Mouse (Mus musculus): ENCODE data around the gene Rnf44. TPM values are rescaled to one million over a fixed set of nuclear protein-coding genes. Genes with fewer than 3 reads are reported as not detected.

The Rnf44 gene
- polyA plus RNA-seq, 1 experiment: 601 TPM

DNA sequence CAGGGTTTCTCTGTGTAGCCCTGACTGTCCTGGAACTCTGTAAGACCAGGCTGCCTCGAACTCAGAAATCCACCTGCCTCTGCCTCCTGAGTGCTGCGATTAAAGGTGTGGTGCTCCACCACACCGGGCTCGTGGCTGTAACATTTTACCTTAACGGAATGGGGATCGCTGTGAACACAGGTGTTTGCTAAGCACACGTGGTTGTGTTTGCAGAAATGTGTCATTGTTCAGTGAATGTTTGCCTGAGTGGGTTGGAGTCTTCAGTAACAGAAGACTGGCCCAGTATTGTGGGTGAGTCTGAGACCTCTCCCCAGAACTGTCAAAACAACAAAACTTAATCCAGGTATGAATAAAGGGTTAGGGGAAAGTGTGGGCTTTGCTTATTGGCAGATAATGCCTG, 28.6 kb downstream of the Rnf44 start:
- peaks cover 20% of the 10 kb centered on the region for H3K36me3 ChIP-seq (ENCODE audit: control insufficient read depth, insufficient read depth, low read length)
- WGBS: 96% methylated on average over 7 of the region's 7 CpGs
- TF ChIP-seq POLR2A (IDR thresholded peaks at IDR 0.05; ENCODE audit: control insufficient read depth, extremely low read depth, insufficient read depth, low read length, poor library complexity) (no peak), CTCF (IDR thresholded peaks at IDR 0.05; ENCODE audit: borderline replicate concordance, control insufficient read depth, extremely low read depth, insufficient read depth, low read length, poor library complexity) (no peak)
- H3K4me3 ChIP-seq (ENCODE audit: control insufficient read depth, insufficient read depth, low read length): no peak overlapping the region
- no peak for DNase-seq
- H3K4me1 ChIP-seq (replicated peaks; ENCODE audit: control insufficient read depth, insufficient read depth, low read length): no peaks in the 10 kb centered on the region; the same call in 1 of the 2 replicates
- H3K27me3 ChIP-seq (ENCODE audit: control insufficient read depth, insufficient read depth, low read length): no peaks in the 10 kb centered on the region
- H3K27ac ChIP-seq (ENCODE audit: control insufficient read depth, insufficient read depth, low read length): no peak overlapping the region

DNA sequence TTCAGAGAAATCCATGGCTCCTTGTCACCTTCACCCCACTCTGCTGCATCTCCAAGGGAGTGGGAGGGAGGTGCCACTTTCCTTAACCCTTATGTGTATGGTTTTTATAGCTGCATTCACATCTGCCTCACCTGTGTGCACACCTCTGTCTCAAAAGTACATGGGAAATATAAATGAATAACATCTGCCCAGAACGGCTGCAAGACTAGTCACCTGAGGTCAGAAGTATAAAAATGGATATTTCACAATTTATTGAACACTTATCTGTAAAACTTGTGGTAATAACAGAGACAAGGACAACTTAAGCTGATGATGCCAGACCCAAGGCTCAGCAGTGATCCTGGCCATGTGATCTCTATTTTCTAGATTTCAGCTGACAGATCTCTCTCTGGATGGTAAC, 29.2 kb downstream of the Rnf44 start:
- no peak for TF ChIP-seq CTCF (IDR thresholded peaks at IDR 0.05; ENCODE audit: borderline replicate concordance, control insufficient read depth, extremely low read depth, insufficient read depth, low read length, poor library complexity)
- no peak for TF ChIP-seq POLR2A (IDR thresholded peaks at IDR 0.05; ENCODE audit: control insufficient read depth, extremely low read depth, insufficient read depth, low read length, poor library complexity)
- DNase-seq: no peak
- 98% methylated on average over 1 of the region's 1 CpGs for WGBS

DNA sequence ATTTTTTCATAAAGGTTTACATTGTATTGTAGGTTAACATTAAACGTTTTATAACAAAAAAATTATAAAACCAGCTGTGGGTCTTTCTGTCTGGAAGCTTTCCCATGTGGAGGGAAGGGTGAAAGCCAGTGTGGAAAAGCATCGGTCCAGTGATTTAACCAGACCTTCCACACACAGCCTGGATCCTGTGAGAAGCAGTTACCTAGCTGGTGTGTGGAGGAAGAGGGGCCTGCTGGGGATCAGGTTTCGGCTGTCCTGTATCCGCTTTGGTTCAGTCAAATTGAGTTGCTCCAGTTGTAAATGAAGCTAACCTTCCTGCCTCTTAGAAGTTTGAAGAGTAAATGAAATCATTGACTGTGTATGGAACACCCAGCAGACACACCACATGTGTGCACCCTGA, 29.7 kb downstream of the Rnf44 start:
- DNase-seq: no peak
- WGBS: 92% methylated on average over 4 of the region's 4 CpGs
- no peaks in the 10 kb centered on the region for H3K27me3 ChIP-seq (ENCODE audit: control insufficient read depth, insufficient read depth, low read length)
- peaks cover 20% of the 10 kb centered on the region for H3K36me3 ChIP-seq (ENCODE audit: control insufficient read depth, insufficient read depth, low read length)
- no peak overlapping the region for H3K4me3 ChIP-seq (ENCODE audit: control insufficient read depth, insufficient read depth, low read length)
- H3K4me1 ChIP-seq (replicated peaks; ENCODE audit: control insufficient read depth, insufficient read depth, low read length): no peaks in the 10 kb centered on the region
- TF ChIP-seq CTCF (IDR thresholded peaks at IDR 0.05; ENCODE audit: borderline replicate concordance, control insufficient read depth, extremely low read depth, insufficient read depth, low read length, poor library complexity) (no peak), POLR2A (IDR thresholded peaks at IDR 0.05; ENCODE audit: control insufficient read depth, extremely low read depth, insufficient read depth, low read length, poor library complexity) (no peak)
- H3K27ac ChIP-seq (ENCODE audit: control insufficient read depth, insufficient read depth, low read length): no peak overlapping the region

More for the DNA sequence above, 29.2 kb downstream of the Rnf44 start:
- Histone ChIP-seq H3K4me3 (ENCODE audit: control insufficient read depth, insufficient read depth, low read length) (no peak overlapping the region), H3K36me3 (ENCODE audit: control insufficient read depth, insufficient read depth, low read length) (peaks cover 20% of the 10 kb centered on the region), H3K4me1 (replicated peaks; ENCODE audit: control insufficient read depth, insufficient read depth, low read length) (no peaks in the 10 kb centered on the region), H3K27ac (ENCODE audit: control insufficient read depth, insufficient read depth, low read length) (no peak overlapping the region), H3K27me3 (ENCODE audit: control insufficient read depth, insufficient read depth, low read length) (no peaks in the 10 kb centered on the region)

DNA sequence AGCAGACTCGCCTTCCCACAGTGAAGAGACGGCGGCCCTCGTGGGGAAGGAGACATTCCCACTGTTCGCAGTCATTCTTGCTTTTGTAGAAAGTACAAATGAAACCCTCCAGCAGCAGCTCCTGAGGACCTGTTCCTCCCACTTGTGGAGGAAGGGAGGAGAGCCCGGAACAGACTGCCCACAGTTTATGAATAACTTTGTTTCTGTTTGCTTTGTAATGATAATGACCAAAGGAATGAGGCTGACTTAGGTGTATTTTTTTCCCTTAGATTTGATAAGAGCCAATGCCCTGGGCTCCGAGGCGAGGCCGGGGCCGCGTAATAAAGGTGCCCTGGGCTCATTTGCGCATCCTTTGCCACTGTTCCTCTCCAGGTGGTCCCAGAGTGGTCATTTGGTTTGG, 32.3 kb downstream of the Rnf44 start:
- Histone ChIP-seq H3K36me3 (ENCODE audit: control insufficient read depth, insufficient read depth, low read length) (peaks cover 38% of the 10 kb centered on the region), H3K27ac (ENCODE audit: control insufficient read depth, insufficient read depth, low read length) (no peak overlapping the region), H3K4me3 (ENCODE audit: control insufficient read depth, insufficient read depth, low read length) (no peak overlapping the region), H3K4me1 (replicated peaks; ENCODE audit: control insufficient read depth, insufficient read depth, low read length) (0 out of 2 replicates have a peak, but pooled peaks cover under 1% of the 10 kb centered on the region), H3K27me3 (ENCODE audit: control insufficient read depth, insufficient read depth, low read length) (no peaks in the 10 kb centered on the region)
- TF ChIP-seq CTCF (IDR thresholded peaks at IDR 0.05; ENCODE audit: borderline replicate concordance, control insufficient read depth, extremely low read depth, insufficient read depth, low read length, poor library complexity): no peak
- 97% methylated on average over 12 of the region's 12 CpGs for WGBS
- DNase-seq: no peak

DNA sequence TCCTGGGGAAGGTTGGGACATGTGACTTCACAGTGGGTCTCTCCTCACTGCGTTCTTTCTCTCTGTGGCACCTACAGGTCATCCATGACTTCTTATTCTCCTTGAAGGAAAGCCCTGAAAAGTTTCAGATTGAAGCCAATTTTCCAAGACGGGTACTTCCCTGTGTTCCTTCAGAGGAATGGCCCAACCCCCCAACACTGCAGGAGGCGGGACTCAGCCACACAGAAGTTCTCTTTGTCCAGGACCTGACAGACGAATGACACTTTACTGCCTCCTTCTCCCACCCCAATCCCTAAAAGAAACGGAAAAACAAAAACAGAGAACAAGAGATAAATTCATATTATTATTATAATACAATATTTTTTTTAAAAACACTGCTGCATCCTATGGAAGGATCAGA, 32.8 kb downstream of the Rnf44 start:
- H3K4me3 ChIP-seq (ENCODE audit: control insufficient read depth, insufficient read depth, low read length): no peak overlapping the region
- TF ChIP-seq POLR2A (IDR thresholded peaks at IDR 0.05; ENCODE audit: control insufficient read depth, extremely low read depth, insufficient read depth, low read length, poor library complexity) (no peak), CTCF (IDR thresholded peaks at IDR 0.05; ENCODE audit: borderline replicate concordance, control insufficient read depth, extremely low read depth, insufficient read depth, low read length, poor library complexity) (no peak)
- no peaks in the 10 kb centered on the region for H3K27me3 ChIP-seq (ENCODE audit: control insufficient read depth, insufficient read depth, low read length)
- 94% methylated on average over 5 of the region's 5 CpGs for WGBS
- no peak overlapping the region for H3K27ac ChIP-seq (ENCODE audit: control insufficient read depth, insufficient read depth, low read length)
- no peak for DNase-seq
- H3K36me3 ChIP-seq (ENCODE audit: control insufficient read depth, insufficient read depth, low read length): peaks cover 43% of the 10 kb centered on the region
- H3K4me1 ChIP-seq (replicated peaks; ENCODE audit: control insufficient read depth, insufficient read depth, low read length): 0 out of 2 replicates have a peak, but pooled peaks cover 2% of the 10 kb centered on the region

DNA sequence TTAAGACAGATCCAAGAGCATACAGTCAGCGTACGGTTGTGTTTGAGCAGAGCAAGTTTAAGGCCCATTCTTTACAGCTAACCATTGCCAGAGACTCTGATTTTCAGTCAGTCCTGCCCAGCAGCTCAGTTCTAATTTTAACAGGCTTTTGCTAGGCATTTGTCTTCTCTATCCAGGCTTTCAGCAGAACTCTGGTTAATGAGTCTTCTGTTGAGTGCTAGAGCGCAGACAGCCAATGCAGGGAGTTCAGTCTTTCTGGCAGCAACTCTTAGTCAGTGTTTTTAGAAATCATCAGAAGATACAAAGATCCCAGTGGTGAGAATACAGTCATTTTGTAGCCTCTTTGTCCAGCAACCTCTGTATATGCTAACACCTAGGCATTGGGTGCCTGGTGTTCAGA, 43.2 kb downstream of the Rnf44 start:
- no peak overlapping the region for H3K27ac ChIP-seq (ENCODE audit: control insufficient read depth, insufficient read depth, low read length)
- no peaks in the 10 kb centered on the region for H3K4me1 ChIP-seq (replicated peaks; ENCODE audit: control insufficient read depth, insufficient read depth, low read length)
- H3K27me3 ChIP-seq (ENCODE audit: control insufficient read depth, insufficient read depth, low read length): no peaks in the 10 kb centered on the region
- over 99% methylated on average over 3 of the region's 3 CpGs for WGBS
- H3K4me3 ChIP-seq (ENCODE audit: control insufficient read depth, insufficient read depth, low read length): no peak overlapping the region
- TF ChIP-seq CTCF (IDR thresholded peaks at IDR 0.05; ENCODE audit: borderline replicate concordance, control insufficient read depth, extremely low read depth, insufficient read depth, low read length, poor library complexity) (no peak), POLR2A (IDR thresholded peaks at IDR 0.05; ENCODE audit: control insufficient read depth, extremely low read depth, insufficient read depth, low read length, poor library complexity) (no peak)
- DNase-seq: no peak
- peaks cover 78% of the 10 kb centered on the region for H3K36me3 ChIP-seq (ENCODE audit: control insufficient read depth, insufficient read depth, low read length)

DNA sequence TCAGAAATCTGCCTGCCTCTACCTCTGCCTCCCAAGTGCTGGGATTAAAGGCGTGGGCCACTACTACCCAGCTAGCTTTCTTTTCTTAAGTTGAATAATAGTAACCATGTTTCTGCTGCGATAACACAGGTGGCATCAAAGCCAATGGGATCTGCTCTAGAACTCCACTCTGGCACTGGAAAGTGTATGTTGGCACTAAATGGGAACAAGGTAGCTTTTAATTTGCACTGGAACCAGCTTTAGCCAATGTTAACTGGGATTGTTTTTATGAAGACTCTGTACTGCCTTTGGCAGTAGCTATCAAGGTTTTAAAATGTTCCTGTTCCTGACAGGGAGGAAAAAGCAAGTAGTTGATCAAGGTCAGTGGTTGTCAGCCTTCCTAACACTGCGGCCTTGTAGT, 58.7 kb downstream of the Rnf44 start:
- WGBS: 96% methylated on average over 3 of the region's 3 CpGs

More for the DNA sequence above, 58.7 kb downstream of the Rnf44 start:
- Histone ChIP-seq H3K27me3 (ENCODE audit: control insufficient read depth, insufficient read depth, low read length) (no peaks in the 10 kb centered on the region), H3K4me1 (replicated peaks; ENCODE audit: control insufficient read depth, insufficient read depth, low read length) (no peaks in the 10 kb centered on the region), H3K27ac (ENCODE audit: control insufficient read depth, insufficient read depth, low read length) (no peak overlapping the region), H3K36me3 (ENCODE audit: control insufficient read depth, insufficient read depth, low read length) (peaks cover 28% of the 10 kb centered on the region), H3K4me3 (ENCODE audit: control insufficient read depth, insufficient read depth, low read length) (no peak overlapping the region)
- TF ChIP-seq POLR2A (IDR thresholded peaks at IDR 0.05; ENCODE audit: control insufficient read depth, extremely low read depth, insufficient read depth, low read length, poor library complexity): no peak
- TF ChIP-seq CTCF (IDR thresholded peaks at IDR 0.05; ENCODE audit: borderline replicate concordance, control insufficient read depth, extremely low read depth, insufficient read depth, low read length, poor library complexity): no peak
- DNase-seq: no peak
